9 mouse cellular contexts compared by ENCODE assay signal in the genomic region with DNA sequence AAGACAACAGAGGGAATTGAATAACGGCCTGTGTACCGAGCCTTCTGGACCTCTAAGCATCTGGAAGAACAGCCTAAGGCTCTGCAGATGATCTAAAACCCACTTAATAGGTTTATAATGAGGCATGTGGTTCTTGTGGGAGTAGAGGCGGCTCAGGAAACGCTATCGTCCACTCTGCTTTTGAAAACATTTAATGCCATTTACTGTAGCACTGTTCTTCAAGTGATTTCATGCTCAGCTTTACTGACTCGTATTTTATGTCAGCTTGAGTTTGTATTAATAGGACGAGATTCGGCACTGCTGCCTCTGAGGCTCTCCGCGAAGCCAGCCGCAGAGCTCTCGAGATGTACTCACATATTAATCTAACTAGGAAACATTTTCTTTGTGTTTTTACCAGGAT.
DNase-seq lines count a peak whose midpoint lies in the region; ATAC-seq and TF ChIP-seq lines count a peak whose summit lies in the region.
"Had no signal": no experiment of that assay in that cellular context is flagged by ENCODE, and none has a peak within 500 bp of the region (broad histone marks: within the 10 kb centered on the region; RNA-seq: fewer than 3 reads in every experiment).

No protein-coding gene starts in this region.

- ATAC-seq in hindbrain, embryonic 14.5 days (ENCODE audit: low FRiP score): peak; percentile 74
- peak; percentile 77 for ATAC-seq in midbrain, embryonic 15.5 days (replicated peaks)
- no peak for ATAC-seq in erythroid progenitor cell, adult 5-6 weeks (replicated peaks; ENCODE audit: low FRiP score, poor library complexity, severe bottlenecking)
- ATAC-seq: CD4-positive, CD25-positive, alpha-beta regulatory T cell, adult 4 months had no signal

- no peaks in the 10 kb centered on the region for H3K79me2 ChIP-seq in heart, adult 2 months (replicated peaks; ENCODE audit: control insufficient read depth, insufficient read depth, low read length)

- no peaks in the 10 kb centered on the region for H3K27me3 ChIP-seq in heart, adult 2 months (ENCODE audit: control insufficient read depth, insufficient read depth, low read length)
- H3K27me3 ChIP-seq in hindbrain, embryonic 14.5 days (ENCODE audit: control insufficient read depth, insufficient read depth, low read length): no peaks in the 10 kb centered on the region
- no peaks in the 10 kb centered on the region for H3K27me3 ChIP-seq in midbrain, embryonic 15.5 days (replicated peaks)

- WGBS in heart, adult 2 months: 19% methylated on average over 12 of the region's 12 CpGs
- 49% methylated on average over 12 of the region's 12 CpGs for WGBS in hindbrain, embryonic 14.5 days
- 37% methylated on average over 12 of the region's 12 CpGs for WGBS in midbrain, embryonic 15.5 days

- peak overlapping the region; percentile 43; the same call in 1 of the 2 replicates for H3K27ac ChIP-seq in heart, adult 2 months
- H3K27ac ChIP-seq in hindbrain, embryonic 14.5 days: peak overlapping the region; percentile 60
- peak overlapping the region; percentile 31; the same call in 1 of the 2 replicates for H3K27ac ChIP-seq in midbrain, embryonic 15.5 days

- TF ChIP-seq EP300 in heart, adult 2 months (IDR thresholded peaks at IDR 0.05; ENCODE audit: insufficient read depth, low read depth, low read length): no peak

- TF ChIP-seq CTCF in heart, adult 2 months (IDR thresholded peaks at IDR 0.05): no peak
- no peak for TF ChIP-seq CTCF in brain, embryonic 14.5 days (IDR thresholded peaks at IDR 0.05; ENCODE audit: borderline replicate concordance, extremely low read depth, insufficient read depth, insufficient read length)

- peaks cover 6% of the 10 kb centered on the region for H3K36me3 ChIP-seq in heart, adult 2 months (ENCODE audit: control insufficient read depth, insufficient read depth, low read length)
- no peaks in the 10 kb centered on the region for H3K36me3 ChIP-seq in hindbrain, embryonic 14.5 days (replicated peaks; ENCODE audit: control insufficient read depth, insufficient read depth)
- H3K36me3 ChIP-seq in midbrain, embryonic 15.5 days (replicated peaks): no peaks in the 10 kb centered on the region

- no peak for DNase-seq in heart, adult 2 months
- DNase-seq in heart, postnatal 14 days: no peak
- peak; percentile 71 for DNase-seq in brain, embryonic 14.5 days (ENCODE audit: low read depth)
- peak; percentile 51 for DNase-seq in hindbrain, embryonic 14.5 days (ENCODE audit: low spot score)
- DNase-seq in ovary, adult 18-20 months (ENCODE audit: low spot score): no peak
- DNase-seq in left cerebral cortex, postnatal 25 days (ENCODE audit: low spot score in 2 of 2): no peak

- H3K4me3 ChIP-seq in heart, adult 2 months: no peak overlapping the region
- no peak overlapping the region for H3K4me3 ChIP-seq in hindbrain, embryonic 14.5 days (replicated peaks; ENCODE audit: low read length)
- H3K4me3 ChIP-seq in midbrain, embryonic 15.5 days: no peak overlapping the region

- peaks cover 8% of the 10 kb centered on the region for H3K4me1 ChIP-seq in heart, adult 2 months (ENCODE audit: control insufficient read depth, insufficient read depth, low read length)
- H3K4me1 ChIP-seq in hindbrain, embryonic 14.5 days (replicated peaks; ENCODE audit: control insufficient read depth, insufficient read depth, low read length): peaks cover 15% of the 10 kb centered on the region
- H3K4me1 ChIP-seq in midbrain, embryonic 15.5 days: peaks cover 13% of the 10 kb centered on the region

- 0 out of 2 replicates have a peak overlapping the region, but pooled peaks have one; percentile 6 for H3K9ac ChIP-seq in heart, adult 2 months (ENCODE audit: low read depth, low read length)
- peak overlapping the region; percentile 19; the same call in 1 of the 2 replicates for H3K9ac ChIP-seq in hindbrain, embryonic 14.5 days
- no peak overlapping the region for H3K9ac ChIP-seq in midbrain, embryonic 15.5 days

- intact Hi-C loops in heart, adult 2 months (cut with DNase I): no loop called here
- intact Hi-C loops in heart, postnatal 14 days (cut with DNase I): loop anchor here (5.0 kb wide), 1 partner anchor 66 kb away; no protein-coding TSS in a partner anchor
- intact Hi-C loops in left cerebral cortex, postnatal 25 days (cut with DNase I): no loop called here

- peak overlapping the region; percentile 27 for H3K4me2 ChIP-seq in hindbrain, embryonic 14.5 days (replicated peaks)
- H3K4me2 ChIP-seq in midbrain, embryonic 15.5 days: peak overlapping the region; percentile 17

- no peak for TF ChIP-seq POLR2A in heart, adult 2 months (IDR thresholded peaks at IDR 0.05; ENCODE audit: insufficient read depth, low read depth, low read length)
- no peak for TF ChIP-seq POLR2A in brain, embryonic 14.5 days (IDR thresholded peaks at IDR 0.05; ENCODE audit: borderline replicate concordance, extremely low read depth, insufficient read depth, insufficient read length, poor library complexity, severe bottlenecking)

- H3K9me3 ChIP-seq in hindbrain, embryonic 14.5 days (ENCODE audit: control insufficient read depth, low read length): no peaks in the 10 kb centered on the region
- H3K9me3 ChIP-seq in midbrain, embryonic 15.5 days: no peaks in the 10 kb centered on the region

Comparison
In these comparisons a context has a peak if more than half of its experiments do, and no peak if none do; other contexts are left out.
1. DNase-seq: peak in brain, embryonic 14.5 days (single experiment) and hindbrain, embryonic 14.5 days (single experiment); none in heart, adult 2 months (0 of 2), heart, postnatal 14 days (0 of 2), ovary, adult 18-20 months (single experiment) and left cerebral cortex, postnatal 25 days (0 of 2).
2. Peak in every context shown above with its lines, with median percentiles within 50 percentile points of each other: H3K27ac ChIP-seq.